In genomic region chr4:89505368-89505819, GRCm38 (mm10) we compare ENCODE assay signal across 16 mouse cellular contexts.
A peak's percentile ranks its signal among the peaks of the same experiment; 100 is the strongest.
DNase-seq lines count a peak whose midpoint lies in the region; ATAC-seq and TF ChIP-seq lines count a peak whose summit lies in the region.
"Had no signal": no experiment of that assay in that cellular context is flagged by ENCODE, and none has a peak within 500 bp of the region (broad histone marks: within the 10 kb centered on the region; RNA-seq: fewer than 3 reads in every experiment).

No protein-coding gene starts in this region.

- H3K27ac ChIP-seq in midbrain, embryonic 11.5 days (ENCODE audit: low read depth, low read length), result no peak overlapping the region
- no peak overlapping the region for H3K27ac ChIP-seq in midbrain, postnatal 0 days (ENCODE audit: low read depth, low read length)
- H3K27ac ChIP-seq in embryonic facial prominence, embryonic 14.5 days (replicated peaks; ENCODE audit: low read depth, low read length), result no peak overlapping the region
- H3K27ac ChIP-seq: forebrain, embryonic 12.5 days; lung, embryonic 15.5 days; neural tube, embryonic 12.5 days had no signal

- H3K27me3 ChIP-seq in midbrain, embryonic 11.5 days (ENCODE audit: control insufficient read depth, insufficient read depth, low read length), result no peaks in the 10 kb centered on the region
- H3K27me3 ChIP-seq in midbrain, postnatal 0 days (ENCODE audit: insufficient read depth, low read length), result no peaks in the 10 kb centered on the region
- no peaks in the 10 kb centered on the region for H3K27me3 ChIP-seq in embryonic facial prominence, embryonic 14.5 days (replicated peaks; ENCODE audit: control insufficient read depth, insufficient read depth, low read length)
- H3K27me3 ChIP-seq: forebrain, embryonic 12.5 days; lung, embryonic 15.5 days; megakaryocyte, embryonic 14.5 days; neural tube, embryonic 12.5 days had no signal

- H3K4me2 ChIP-seq in midbrain, embryonic 11.5 days, result no peak overlapping the region
- no peak overlapping the region for H3K4me2 ChIP-seq in midbrain, postnatal 0 days (ENCODE audit: low read depth, low read length, poor library complexity, severe bottlenecking)
- no peak overlapping the region for H3K4me2 ChIP-seq in embryonic facial prominence, embryonic 14.5 days (ENCODE audit: low read depth, low read length)
- H3K4me2 ChIP-seq: forebrain, embryonic 12.5 days; liver, embryonic 11.5 days; lung, embryonic 15.5 days; neural tube, embryonic 12.5 days had no signal

- peak; percentile 52; the same call in 1 of the 2 replicates for ATAC-seq in midbrain, embryonic 11.5 days (ENCODE audit: low FRiP score)
- no peak for ATAC-seq in midbrain, postnatal 0 days (ENCODE audit: low FRiP score)
- ATAC-seq in embryonic facial prominence, embryonic 14.5 days (ENCODE audit: low read depth), result no peak

- H3K9me3 ChIP-seq in midbrain, embryonic 11.5 days (ENCODE audit: control insufficient read depth, low read length), result no peaks in the 10 kb centered on the region
- H3K9me3 ChIP-seq in midbrain, postnatal 0 days (ENCODE audit: low read length), result no peaks in the 10 kb centered on the region
- no peaks in the 10 kb centered on the region for H3K9me3 ChIP-seq in embryonic facial prominence, embryonic 14.5 days (ENCODE audit: control insufficient read depth, low read length)
- H3K9me3 ChIP-seq: forebrain, embryonic 12.5 days; lung, embryonic 15.5 days; megakaryocyte, embryonic 14.5 days; neural tube, embryonic 12.5 days had no signal

- H3K4me3 ChIP-seq in midbrain, embryonic 11.5 days (ENCODE audit: low read depth, low read length), result no peak overlapping the region
- H3K4me3 ChIP-seq in midbrain, postnatal 0 days (ENCODE audit: low read depth, low read length), result no peak overlapping the region
- H3K4me3 ChIP-seq in embryonic facial prominence, embryonic 14.5 days (ENCODE audit: low read depth, low read length), result no peak overlapping the region
- H3K4me3 ChIP-seq: forebrain, embryonic 12.5 days; lung, embryonic 15.5 days; megakaryocyte, embryonic 14.5 days; neural tube, embryonic 12.5 days had no signal

- 13% methylated on average over 6 of the region's 6 CpGs for WGBS in midbrain, embryonic 11.5 days
- 12% methylated on average over 6 of the region's 6 CpGs for WGBS in midbrain, postnatal 0 days
- WGBS in embryonic facial prominence, embryonic 14.5 days, result 18% methylated on average over 6 of the region's 6 CpGs

- H3K36me3 ChIP-seq in midbrain, embryonic 11.5 days (ENCODE audit: control insufficient read depth, insufficient read depth, low read length), result no peaks in the 10 kb centered on the region
- no peaks in the 10 kb centered on the region for H3K36me3 ChIP-seq in midbrain, postnatal 0 days (ENCODE audit: insufficient read depth, low read length)
- no peaks in the 10 kb centered on the region for H3K36me3 ChIP-seq in embryonic facial prominence, embryonic 14.5 days (ENCODE audit: control insufficient read depth, insufficient read depth, low read length)
- H3K36me3 ChIP-seq: forebrain, embryonic 12.5 days; lung, embryonic 15.5 days; neural tube, embryonic 12.5 days had no signal

- DNase-seq in embryo, embryonic 10 days (ENCODE audit: low spot score), result peak; percentile 12
- DNase-seq in embryo, embryonic 10.5 days (ENCODE audit: low spot score), result no peak
- no peak for DNase-seq in midbrain, embryonic 11.5 days (ENCODE audit: low spot score, missing footprints)
- DNase-seq in midbrain, postnatal 0 days (ENCODE audit: low spot score), result no peak
- peak; percentile 34 for DNase-seq in embryonic facial prominence, embryonic 14.5 days (ENCODE audit: low spot score)
- peak; percentile 61 for DNase-seq in retina, postnatal 1 day
- no peak for DNase-seq in thymus, postnatal 10 days (ENCODE audit: low spot score in 2 of 2)
- no peak for DNase-seq in heart, adult 11 months
- DNase-seq: adrenal gland, adult 8-10 months; cerebellum, postnatal 14 days; thymus, adult 2 months had no signal

- H3K4me1 ChIP-seq in midbrain, embryonic 11.5 days (ENCODE audit: control insufficient read depth, insufficient read depth, low read length), result 0 out of 2 replicates have a peak, but pooled peaks cover 2% of the 10 kb centered on the region
- no peaks in the 10 kb centered on the region for H3K4me1 ChIP-seq in midbrain, postnatal 0 days (ENCODE audit: insufficient read depth, low read length)
- H3K4me1 ChIP-seq in embryonic facial prominence, embryonic 14.5 days (ENCODE audit: control insufficient read depth, insufficient read depth, low read length), result no peaks in the 10 kb centered on the region
- H3K4me1 ChIP-seq: lung, embryonic 15.5 days; neural tube, embryonic 12.5 days had no signal

- no peak for TF ChIP-seq CTCF in midbrain, postnatal 0 days (IDR thresholded peaks at IDR 0.05)

- H3K9ac ChIP-seq in midbrain, embryonic 11.5 days (ENCODE audit: low read length), result no peak overlapping the region
- H3K9ac ChIP-seq in midbrain, postnatal 0 days (replicated peaks; ENCODE audit: low read length, poor library complexity, severe bottlenecking), result no peak overlapping the region
- no peak overlapping the region for H3K9ac ChIP-seq in embryonic facial prominence, embryonic 14.5 days (ENCODE audit: low read depth, low read length)
- H3K9ac ChIP-seq: forebrain, embryonic 12.5 days; lung, embryonic 15.5 days; neural tube, embryonic 12.5 days had no signal

Comparison
In these comparisons a context has a peak if more than half of its experiments do, and no peak if none do; other contexts are left out.
1. DNase-seq: peak in embryo, embryonic 10 days (single experiment), embryonic facial prominence, embryonic 14.5 days (single experiment) and retina, postnatal 1 day (single experiment); none in embryo, embryonic 10.5 days (single experiment), midbrain, embryonic 11.5 days (single experiment), midbrain, postnatal 0 days (single experiment), thymus, postnatal 10 days (0 of 2) and heart, adult 11 months (single experiment).